Mouse (Mus musculus) midbrain, embryonic 11.5 days (tissue): ENCODE results near the gene Cpa1. TPM values are rescaled to one million over a fixed set of nuclear protein-coding genes. Genes with fewer than 3 reads are reported as not detected.

Experiments
- ATAC-seq: fragments of 200-750 bp; cut with Nextera tagmentation; 2 replicates; pipeline ENCODE4 v1.8.0; 2017; ENCODE audit warnings: moderate TSS enrichment, moderate library complexity; ENCODE audit not compliant: low FRiP score
- DNase-seq: peaks from one replicate; pipeline ENCODE4 v3.0.0; 2015; ENCODE audit warnings: low spot score; ENCODE audit errors: missing footprints
- H3K27ac ChIP-seq: fragments of 300-500 bp; sonication (generic); 2 replicates; pipeline ENCODE4 v1.5.1; 2014; ENCODE audit warnings: low read depth, low read length
- H3K27me3 ChIP-seq: fragments of 300-500 bp; sonication (generic); 2 replicates; pipeline ENCODE4 v1.6.1; 2014; ENCODE audit warnings: mild to moderate bottlenecking, low read length, moderate library complexity, mixed read lengths; ENCODE audit not compliant: control insufficient read depth, insufficient read depth
- H3K36me3 ChIP-seq: fragments of 300-500 bp; sonication (generic); 2 replicates; pipeline ENCODE4 v1.6.1; 2014; ENCODE audit warnings: mild to moderate bottlenecking, low read length, moderate library complexity, mixed read lengths; ENCODE audit not compliant: control insufficient read depth, insufficient read depth
- H3K4me1 ChIP-seq: fragments of 300-500 bp; sonication (generic); 2 replicates; pipeline ENCODE4 v1.6.1; 2014; ENCODE audit warnings: low read length; ENCODE audit not compliant: control insufficient read depth, insufficient read depth
- H3K4me2 ChIP-seq: fragments of 300-500 bp; sonication (generic); 2 replicates; pipeline ENCODE4 v1.6.1; 2014; ENCODE audit warnings: mild to moderate bottlenecking, moderate library complexity
- H3K4me3 ChIP-seq: fragments of 300-500 bp; sonication (generic); 2 replicates; pipeline ENCODE4 v1.5.1; 2014; ENCODE audit warnings: low read depth, low read length
- H3K9ac ChIP-seq: fragments of 300-500 bp; sonication (generic); 2 replicates; pipeline ENCODE4 v1.6.1; 2014; ENCODE audit warnings: low read length
- H3K9me3 ChIP-seq: fragments of 300-500 bp; sonication (generic); 2 replicates; pipeline ENCODE4 v1.6.1; 2016; ENCODE audit warnings: low read length; ENCODE audit not compliant: control insufficient read depth
- WGBS: fragments of 180-500 bp; shearing (Covaris S2); extraction: QIAGEN DNeasy Blood & Tissue Kit; methylation state at CpG from one replicate; pipeline ENCODE4 v1.1.7; 2014; 5-methylcytosine and 5-hydroxymethylcytosine counted together
- polyA plus RNA-seq: library from polyadenylated mRNA; unstranded; fragments of >200 nt; fragmentation: Nextera tagmentation; extraction: Ambion mirVana; gene quantifications from 2 replicates; pipeline ENCODE4 v1.2.1, GENCODE M21; 2014

Cpa1 gene
- polyA plus RNA-seq, 1 experiment from 2014 or later: 0.08 TPM

- H3K27me3 ChIP-seq: no peaks in the 10 kb centered on the region
- H3K4me3 ChIP-seq: no peak overlapping the region
- ATAC-seq: peak; percentile 33; the same call in 1 of the 2 replicates
- H3K4me2 ChIP-seq: no peak overlapping the region
- no peak overlapping the region for H3K27ac ChIP-seq
- no peak overlapping the region; the same call in 1 of the 2 replicates for H3K9ac ChIP-seq
- no peaks in the 10 kb centered on the region for H3K36me3 ChIP-seq
- DNase-seq: no peak
- H3K4me1 ChIP-seq: peaks cover 21% of the 10 kb centered on the region
- WGBS: 35% methylated on average over 6 of the region's 6 CpGs
- H3K9me3 ChIP-seq: no peaks in the 10 kb centered on the region
Observed at GRCm38 (mm10) chr6:30654402-30654859, 15.4 kb downstream of the Cpa1 start.

DNA sequence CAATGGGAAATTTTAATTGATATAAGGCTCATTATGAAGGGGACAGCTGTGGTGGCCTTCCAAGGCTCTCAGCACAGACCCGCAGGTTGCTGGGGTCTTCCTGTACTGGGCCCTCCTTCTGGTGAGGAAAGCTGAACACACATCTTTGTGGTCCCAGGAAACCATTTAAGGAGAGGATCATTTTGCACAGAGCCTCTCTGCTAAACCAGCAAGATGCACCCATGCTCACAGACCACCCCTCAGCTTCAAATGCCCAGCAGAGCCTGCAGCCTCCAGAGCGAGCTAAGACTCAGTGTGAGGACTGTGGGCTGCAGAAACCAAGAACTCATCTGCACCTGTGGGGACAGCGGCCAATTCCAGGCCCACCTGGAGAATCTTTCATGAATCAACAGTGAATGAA lies 15.9 kb downstream of the Cpa1 start:
- H3K9me3 ChIP-seq: no peaks in the 10 kb centered on the region
- no peaks in the 10 kb centered on the region for H3K27me3 ChIP-seq
- no peak overlapping the region for H3K4me3 ChIP-seq
- ATAC-seq (0 out of 2 replicates have a peak, but pooled peaks have one; percentile 27), DNase-seq (no peak)
- no peaks in the 10 kb centered on the region for H3K36me3 ChIP-seq
- WGBS: 89% methylated on average over 3 of the region's 3 CpGs
- H3K9ac ChIP-seq: no peak overlapping the region
- no peak overlapping the region for H3K27ac ChIP-seq
- peaks cover 21% of the 10 kb centered on the region for H3K4me1 ChIP-seq
- no peak overlapping the region for H3K4me2 ChIP-seq

- no peaks in the 10 kb centered on the region for H3K36me3 ChIP-seq
- no peak overlapping the region for H3K27ac ChIP-seq
- H3K9me3 ChIP-seq: no peaks in the 10 kb centered on the region
- H3K27me3 ChIP-seq: no peaks in the 10 kb centered on the region
- peaks cover 21% of the 10 kb centered on the region for H3K4me1 ChIP-seq
- no peak overlapping the region for H3K9ac ChIP-seq
- DNase-seq (no peak), ATAC-seq (no peak)
- no peak overlapping the region for H3K4me3 ChIP-seq
- no peak overlapping the region for H3K4me2 ChIP-seq
- WGBS: 96% methylated on average over 12 of the region's 12 CpGs
Observed at GRCm38 (mm10) chr6:30657279-30657678, 18.3 kb downstream of the Cpa1 start.

GRCm38 (mm10) chr6:30658619-30659018 lies 19.6 kb downstream of the Cpa1 start:
- 77% methylated on average over 9 of the region's 9 CpGs for WGBS
- no peak overlapping the region for H3K4me2 ChIP-seq
- no peak for DNase-seq
- H3K27me3 ChIP-seq: no peaks in the 10 kb centered on the region
- H3K4me3 ChIP-seq: no peak overlapping the region
- peaks cover 15% of the 10 kb centered on the region for H3K4me1 ChIP-seq
- H3K9ac ChIP-seq: no peak overlapping the region
- H3K27ac ChIP-seq: no peak overlapping the region
- no peaks in the 10 kb centered on the region for H3K36me3 ChIP-seq
- H3K9me3 ChIP-seq: no peaks in the 10 kb centered on the region
- no peak for ATAC-seq

DNA sequence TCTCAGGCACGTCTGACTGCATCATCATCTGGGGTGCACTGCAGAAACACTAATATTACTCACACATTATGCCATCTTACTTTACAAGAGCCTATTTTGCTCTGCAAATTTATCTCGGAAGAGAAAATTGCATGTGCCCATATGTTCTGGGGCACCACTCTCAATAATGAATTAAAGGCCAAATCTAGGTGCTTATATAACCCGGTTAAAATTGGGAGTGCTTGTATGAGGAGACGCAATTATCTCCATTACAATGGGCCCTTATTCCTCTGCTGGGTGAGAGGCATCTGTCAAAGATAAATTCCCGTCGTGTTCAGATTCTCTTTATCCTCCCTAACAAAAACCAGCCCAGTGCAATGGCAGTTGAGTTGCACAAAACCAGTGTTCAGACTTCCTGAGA lies 25.8 kb downstream of the Cpa1 start:
- no peak overlapping the region for H3K4me3 ChIP-seq
- H3K9me3 ChIP-seq: no peaks in the 10 kb centered on the region
- H3K27me3 ChIP-seq: no peaks in the 10 kb centered on the region
- 49% methylated on average over 6 of the region's 6 CpGs for WGBS
- no peak for DNase-seq
- ATAC-seq: no peak
- H3K4me2 ChIP-seq: no peak overlapping the region
- H3K27ac ChIP-seq: peak overlapping the region; percentile 2; the same call in 1 of the 2 replicates
- H3K36me3 ChIP-seq: no peaks in the 10 kb centered on the region
- H3K4me1 ChIP-seq: peaks cover 19% of the 10 kb centered on the region
- no peak overlapping the region for H3K9ac ChIP-seq

DNA sequence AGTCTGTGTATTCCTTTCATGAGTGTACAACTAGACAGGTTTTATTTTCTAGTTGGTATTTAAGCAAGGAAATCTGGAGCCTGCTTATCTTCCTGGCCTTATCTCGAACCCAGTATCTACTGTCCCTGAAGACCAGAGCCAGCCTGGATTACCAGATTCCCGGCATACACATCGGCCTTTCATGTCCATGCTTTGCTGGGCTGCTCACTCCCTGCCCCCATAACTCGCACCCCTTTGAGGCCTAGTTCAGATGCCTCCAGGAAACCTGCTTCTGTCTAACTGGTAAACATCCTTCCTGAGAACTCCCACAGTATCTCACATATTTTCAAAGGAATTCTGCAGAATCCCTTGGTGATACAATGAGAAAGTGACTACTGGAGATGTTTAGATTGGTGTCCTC lies 26.3 kb downstream of the Cpa1 start:
- no peak overlapping the region for H3K9ac ChIP-seq
- WGBS: 49% methylated on average over 4 of the region's 4 CpGs
- no peaks in the 10 kb centered on the region for H3K36me3 ChIP-seq
- peaks cover 19% of the 10 kb centered on the region for H3K4me1 ChIP-seq
- H3K27me3 ChIP-seq: no peaks in the 10 kb centered on the region
- H3K4me2 ChIP-seq: no peak overlapping the region
- no peak for ATAC-seq
- H3K9me3 ChIP-seq: no peaks in the 10 kb centered on the region
- peak overlapping the region; percentile 2; the same call in 1 of the 2 replicates for H3K27ac ChIP-seq
- H3K4me3 ChIP-seq: no peak overlapping the region
- DNase-seq: no peak

GRCm38 (mm10) chr6:30666043-30666442 lies 27.0 kb downstream of the Cpa1 start:
- no peak overlapping the region for H3K27ac ChIP-seq
- ATAC-seq: no peak

GRCm38 (mm10) chr6:30667585-30667984 lies 28.6 kb downstream of the Cpa1 start:
- Histone ChIP-seq H3K36me3 (no peaks in the 10 kb centered on the region), H3K4me1 (peaks cover 19% of the 10 kb centered on the region), H3K4me3 (no peak overlapping the region), H3K27ac (no peak overlapping the region), H3K4me2 (no peak overlapping the region), H3K9me3 (no peaks in the 10 kb centered on the region), H3K9ac (no peak overlapping the region), H3K27me3 (no peaks in the 10 kb centered on the region)
- no peak for DNase-seq
- 40% methylated on average over 5 of the region's 5 CpGs for WGBS
- ATAC-seq: no peak

More at GRCm38 (mm10) chr6:30666043-30666442, 27.0 kb downstream of the Cpa1 start:
- H3K9me3 ChIP-seq: no peaks in the 10 kb centered on the region
- no peak overlapping the region for H3K4me2 ChIP-seq
- H3K4me1 ChIP-seq: peaks cover 19% of the 10 kb centered on the region
- no peaks in the 10 kb centered on the region for H3K27me3 ChIP-seq
- DNase-seq: no peak
- no peak overlapping the region for H3K9ac ChIP-seq
- H3K4me3 ChIP-seq: no peak overlapping the region
- WGBS: 27% methylated on average over 6 of the region's 6 CpGs
- no peaks in the 10 kb centered on the region for H3K36me3 ChIP-seq

GRCm38 (mm10) chr6:30671696-30672095 lies 32.7 kb downstream of the Cpa1 start:
- peaks cover 29% of the 10 kb centered on the region for H3K4me1 ChIP-seq
- no peak overlapping the region for H3K9ac ChIP-seq
- H3K4me3 ChIP-seq: no peak overlapping the region
- 86% methylated on average over 5 of the region's 5 CpGs for WGBS
- H3K27me3 ChIP-seq: no peaks in the 10 kb centered on the region
- ATAC-seq: no peak
- H3K9me3 ChIP-seq: no peaks in the 10 kb centered on the region
- H3K36me3 ChIP-seq: no peaks in the 10 kb centered on the region
- no peak overlapping the region for H3K4me2 ChIP-seq
- DNase-seq: no peak
- H3K27ac ChIP-seq: no peak overlapping the region
